Mouse (Mus musculus) stomach, postnatal 0 days (tissue): ENCODE results near the gene Irf2bpl.

Source experiments
- CTCF ChIP-seq: IDR thresholded peaks from 2 replicates; pipeline ENCODE4 v1.5.1; 2016; ENCODE audit warnings: antibody characterized with exemption, low read depth, mild to moderate bottlenecking, moderate library complexity
- EP300 ChIP-seq: optimal IDR thresholded peaks from 2 replicates; pipeline ENCODE3; 2016; ENCODE audit warnings: antibody characterized with exemption

GRCm38 (mm10) chr12:86833711-86834415 lies 50.7 kb downstream of the Irf2bpl start:
- TF ChIP-seq EP300 (peak; percentile 56), CTCF (no peak; the same call in 1 of the 2 replicates)
